Mouse (Mus musculus) cerebellum, adult 9-11 months (tissue): ENCODE measurements at regions not wholly inside any gene's neighbourhood (a gene's known extent, or its start where the extent isn't known, plus 50 kb on each side); places are given as distances from the start of the nearest gene placed in this dataset.

ENCODE experiments used
- DNase-seq: peaks from one replicate; pipeline ENCODE4 v3.0.0; 2022

DNA sequence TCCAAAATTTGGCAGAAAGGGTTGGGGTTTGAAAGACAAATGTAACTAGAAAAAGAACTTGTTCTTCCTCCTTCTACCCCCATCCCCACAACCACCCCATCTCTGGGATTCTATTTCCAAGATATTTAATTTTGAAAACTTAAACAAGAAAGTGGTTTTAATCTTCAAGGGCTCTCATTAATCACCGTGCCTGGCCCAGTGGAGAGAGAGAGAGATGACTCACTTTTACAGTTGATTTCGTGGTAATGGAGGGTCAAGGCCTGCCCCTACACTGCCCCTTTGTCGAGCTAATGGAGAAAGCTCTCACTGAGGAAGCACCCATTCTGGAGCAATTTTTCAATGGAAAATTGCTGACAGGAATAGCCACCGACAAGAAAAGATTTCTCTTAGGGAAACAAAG, 247.9 kb downstream of the Gm10260 start:
- no peak for DNase-seq

DNA sequence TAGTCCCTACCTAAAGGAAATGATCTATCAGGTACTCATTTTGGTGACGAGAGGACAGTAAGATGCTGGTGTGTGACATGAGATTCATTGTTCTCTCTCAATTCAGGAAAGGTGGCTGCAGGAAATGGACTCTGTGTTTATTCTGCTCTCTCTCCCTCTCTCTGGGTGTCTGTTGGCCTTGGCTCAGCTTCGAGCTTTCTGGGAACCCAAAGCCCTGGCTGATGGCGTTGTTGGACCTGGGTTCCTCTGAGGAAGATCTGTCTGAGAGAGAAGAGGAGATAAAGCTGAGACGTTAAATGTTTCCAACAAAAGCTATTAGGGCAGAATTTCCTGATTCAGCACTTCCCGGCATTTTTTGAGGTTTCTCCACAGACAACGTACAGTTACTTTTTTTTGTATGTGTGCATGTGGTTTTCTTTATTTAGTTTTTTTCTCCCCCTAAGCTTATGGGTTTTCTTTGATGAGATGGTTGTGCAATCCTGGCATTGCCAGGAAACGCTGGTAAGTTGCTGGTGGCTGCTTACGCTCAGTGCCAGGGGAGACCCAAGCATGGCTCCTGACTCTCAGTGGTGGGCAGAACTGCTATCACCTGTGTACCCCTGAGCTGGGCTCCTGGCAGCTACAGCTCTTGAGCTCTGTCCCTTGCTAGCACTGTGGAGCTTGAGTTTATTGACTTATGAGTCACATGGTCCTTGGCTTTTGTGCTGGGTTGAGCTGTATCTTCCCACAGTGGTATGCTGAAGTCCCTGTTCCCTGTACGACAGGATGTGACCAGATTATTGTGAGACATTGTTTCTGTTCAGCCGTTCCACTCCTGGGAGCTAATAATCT, 249.8 kb downstream of the Gm10260 start:
- DNase-seq = no peak

DNA sequence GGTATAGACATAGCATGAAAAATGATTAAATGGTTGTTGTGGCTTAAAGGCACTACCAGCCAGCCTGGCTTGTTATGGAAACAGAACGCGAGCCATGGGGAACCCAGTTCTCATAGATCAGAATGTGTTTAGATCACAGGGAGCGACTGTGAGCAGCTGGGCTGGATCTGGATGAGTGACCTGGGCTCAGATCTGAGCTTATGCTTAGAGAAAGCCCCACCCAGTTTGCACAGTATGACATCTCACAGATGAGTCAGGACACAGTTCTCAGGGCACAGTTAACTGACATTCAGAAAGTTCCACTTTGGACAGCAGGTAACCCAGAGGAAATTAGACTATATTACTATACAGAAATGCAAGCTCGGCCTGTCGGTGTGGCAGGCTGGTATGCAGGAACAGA, 255.5 kb downstream of the Gm10260 start:
- DNase-seq = no peak

DNA sequence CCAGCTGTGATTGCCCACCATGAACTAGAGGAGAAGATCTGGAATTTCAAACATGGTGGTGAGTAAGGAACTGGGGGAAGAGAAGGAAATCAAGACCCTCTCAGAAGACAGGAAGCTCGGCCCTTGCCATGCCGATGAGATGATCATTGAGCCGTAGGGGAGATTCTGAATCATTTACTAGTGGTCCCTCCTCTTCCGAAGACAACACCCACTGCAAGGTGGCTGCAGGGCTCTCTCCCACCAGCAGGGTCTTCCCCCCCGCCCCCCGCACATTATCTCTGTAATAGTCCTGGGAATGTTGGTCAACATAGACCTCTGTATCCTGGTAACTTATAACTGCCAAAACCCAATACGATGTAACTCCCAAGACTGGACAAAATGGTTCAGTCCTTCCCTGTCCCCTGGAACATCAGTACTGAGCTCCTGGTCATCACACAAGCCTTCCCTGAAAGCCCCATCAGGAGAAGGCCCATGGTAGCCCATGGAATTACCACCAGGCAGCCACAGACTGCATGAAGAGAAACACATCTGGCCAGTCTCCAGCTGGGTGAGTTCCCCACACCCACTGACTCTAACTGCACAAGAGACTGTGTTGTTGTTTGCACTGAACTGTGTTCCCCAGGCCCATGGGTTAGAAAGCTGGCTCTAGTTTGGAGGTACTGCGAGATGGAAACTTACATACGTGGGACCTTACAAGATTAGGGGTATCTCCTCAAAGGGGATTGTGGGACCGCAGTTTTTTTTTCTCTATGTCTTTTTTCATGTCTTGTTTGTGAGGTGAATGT, 256.3 kb downstream of the Gm10260 start:
- DNase-seq = no peak

DNA sequence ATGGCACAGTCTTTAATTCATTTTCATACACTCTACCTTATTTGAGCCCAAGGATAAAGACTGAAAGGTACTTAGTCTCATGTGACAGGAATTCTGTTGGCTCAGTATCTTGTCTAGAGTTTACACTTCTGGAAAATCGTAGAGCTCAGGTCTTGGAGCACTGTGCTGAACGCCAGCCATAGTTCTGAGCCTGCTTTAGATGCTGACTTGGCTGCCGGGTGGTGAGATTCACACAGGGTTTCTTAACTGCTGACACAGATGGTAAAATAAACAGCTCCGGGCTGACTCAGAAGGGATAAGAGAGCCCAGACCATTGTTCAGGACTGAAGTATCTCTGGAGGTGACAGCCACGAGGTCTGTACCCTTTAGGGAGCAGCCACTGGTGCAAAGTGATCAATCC, 257.0 kb downstream of the Gm10260 start:
- no peak for DNase-seq

DNA sequence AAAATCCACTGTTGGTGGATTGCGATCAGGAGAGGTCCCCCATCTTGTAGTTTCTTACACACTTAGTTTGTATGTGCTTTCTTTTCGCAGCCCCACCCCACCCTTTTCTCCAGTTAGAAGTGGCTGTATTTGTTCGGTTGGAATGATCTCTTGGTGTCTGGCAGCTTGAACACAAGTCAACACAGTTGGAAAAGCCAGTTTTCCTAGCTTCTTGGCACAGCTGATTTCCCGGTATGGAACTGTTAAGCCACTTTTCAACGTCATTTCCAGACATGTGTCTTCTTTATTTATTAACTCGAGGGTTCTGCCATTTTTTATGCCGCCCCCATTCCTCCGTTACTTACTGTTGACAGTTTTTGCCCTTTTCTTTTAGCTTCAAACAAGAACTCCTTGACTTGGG, 259.2 kb downstream of the Enc1 start:
- DNase-seq = no peak

DNA sequence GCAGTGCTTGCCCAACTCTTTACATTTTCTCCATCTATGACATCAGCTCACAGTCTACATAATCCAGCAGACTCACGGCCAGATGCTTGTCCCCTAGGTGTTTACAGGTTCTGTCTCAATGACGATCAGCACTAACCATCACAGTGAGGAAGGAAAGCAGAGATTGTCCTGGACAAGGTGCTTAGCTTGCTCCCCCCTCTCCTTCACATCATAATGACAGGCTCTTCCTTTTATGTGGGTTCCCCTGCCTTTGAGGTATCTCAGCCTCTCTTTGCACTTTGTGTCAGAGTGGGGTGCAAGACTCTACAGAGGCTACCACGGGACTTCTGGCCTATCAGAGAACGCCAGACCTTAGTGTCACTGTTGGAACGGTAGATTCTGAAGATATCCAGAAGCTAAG, 258.1 kb downstream of the Enc1 start:
- DNase-seq = no peak

DNA sequence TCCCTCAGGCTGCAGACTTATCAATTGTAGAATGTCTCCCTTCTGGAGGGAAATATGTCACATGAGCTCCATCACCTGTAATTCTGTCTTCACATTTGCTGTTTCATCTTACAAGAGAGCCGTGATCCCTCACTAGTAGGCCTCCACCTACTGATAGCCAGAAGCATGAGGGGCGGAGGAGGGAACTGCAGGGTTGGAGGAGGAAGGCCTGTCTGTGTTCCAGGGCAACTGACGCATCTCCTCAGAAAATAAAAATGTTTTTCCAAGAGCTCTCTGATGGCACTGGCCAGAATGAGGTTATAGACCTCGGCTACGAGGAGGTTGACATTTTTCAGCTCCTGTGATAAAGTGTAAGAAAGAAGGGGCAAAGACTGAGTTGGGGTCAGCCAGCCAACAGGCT, 257.0 kb downstream of the Enc1 start:
- no peak for DNase-seq

DNA sequence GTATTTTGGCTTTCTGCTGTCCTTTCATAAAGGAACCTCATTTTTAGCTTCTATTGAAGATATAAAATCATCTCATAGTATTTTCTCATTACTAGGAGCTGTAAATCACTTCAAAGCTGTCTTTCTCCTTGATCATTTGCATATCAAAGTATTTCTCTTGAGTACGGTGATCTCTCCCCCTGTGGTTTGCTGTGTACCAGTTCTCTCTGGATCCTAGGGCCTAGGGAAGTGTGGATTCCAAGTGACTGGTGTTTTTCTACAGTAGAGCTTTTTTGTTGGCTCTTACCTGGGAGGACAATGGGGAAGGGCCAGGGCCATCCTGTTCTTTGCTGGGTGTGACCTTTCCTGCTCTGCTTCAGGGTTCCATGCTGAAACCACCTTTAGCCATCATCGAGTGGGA, 253.9 kb downstream of the Enc1 start:
- DNase-seq = no peak

DNA sequence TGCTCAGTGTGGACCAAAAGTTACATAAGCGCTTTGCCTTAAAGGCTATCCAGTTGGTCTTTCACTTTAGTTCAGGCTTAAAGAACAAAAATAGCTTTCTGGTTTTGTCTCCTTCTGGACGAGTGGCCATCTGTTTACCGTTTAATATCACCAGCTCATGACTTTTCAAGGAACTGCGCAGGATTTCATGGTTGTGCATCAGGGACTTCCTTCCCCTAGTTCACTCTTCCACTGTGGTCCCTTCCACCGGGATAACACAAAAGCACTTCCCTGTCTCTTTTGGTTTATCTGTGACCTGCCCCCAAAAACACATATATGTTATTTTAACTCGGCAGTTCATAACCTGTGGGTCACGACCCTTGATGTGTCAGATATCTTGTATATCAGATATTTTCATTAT, 252.9 kb downstream of the Enc1 start:
- no peak for DNase-seq

DNA sequence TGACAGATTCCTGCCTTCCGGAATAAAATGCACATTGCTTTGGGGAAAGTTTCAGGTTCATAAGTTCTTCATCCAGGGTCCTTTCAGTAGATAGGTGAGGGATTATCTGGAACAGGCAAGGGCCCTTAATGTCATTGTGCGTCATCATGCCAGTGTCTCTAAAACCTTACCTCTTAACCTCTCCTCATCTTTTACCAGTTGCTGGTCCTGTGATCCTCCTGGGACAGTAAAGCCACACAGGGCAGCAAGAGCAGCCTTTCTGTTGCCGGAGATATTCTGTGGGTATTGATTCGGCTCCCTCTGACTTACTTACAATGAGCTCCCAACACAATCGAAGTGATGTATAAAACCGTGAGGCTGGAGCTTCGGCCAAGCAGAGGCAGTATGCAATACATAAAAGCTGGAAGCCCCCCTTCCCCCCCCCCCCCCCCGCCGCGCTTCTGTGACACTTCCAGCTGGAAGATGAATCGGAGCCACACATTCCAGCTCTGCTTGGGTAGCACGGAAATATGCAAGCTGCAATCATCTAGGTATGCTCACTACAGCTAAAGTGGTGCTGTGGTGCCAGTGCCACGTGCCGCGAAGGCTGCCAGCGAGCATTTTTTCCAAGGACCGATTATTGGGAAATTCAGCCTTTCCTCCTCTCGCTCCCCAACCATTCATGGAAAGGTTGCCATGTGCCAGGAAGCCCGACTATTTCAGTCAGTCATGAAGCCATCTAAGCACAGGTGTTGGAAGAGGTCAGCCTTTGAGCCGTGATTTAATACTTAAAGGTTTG, 252.2 kb downstream of the Enc1 start:
- DNase-seq = no peak

DNA sequence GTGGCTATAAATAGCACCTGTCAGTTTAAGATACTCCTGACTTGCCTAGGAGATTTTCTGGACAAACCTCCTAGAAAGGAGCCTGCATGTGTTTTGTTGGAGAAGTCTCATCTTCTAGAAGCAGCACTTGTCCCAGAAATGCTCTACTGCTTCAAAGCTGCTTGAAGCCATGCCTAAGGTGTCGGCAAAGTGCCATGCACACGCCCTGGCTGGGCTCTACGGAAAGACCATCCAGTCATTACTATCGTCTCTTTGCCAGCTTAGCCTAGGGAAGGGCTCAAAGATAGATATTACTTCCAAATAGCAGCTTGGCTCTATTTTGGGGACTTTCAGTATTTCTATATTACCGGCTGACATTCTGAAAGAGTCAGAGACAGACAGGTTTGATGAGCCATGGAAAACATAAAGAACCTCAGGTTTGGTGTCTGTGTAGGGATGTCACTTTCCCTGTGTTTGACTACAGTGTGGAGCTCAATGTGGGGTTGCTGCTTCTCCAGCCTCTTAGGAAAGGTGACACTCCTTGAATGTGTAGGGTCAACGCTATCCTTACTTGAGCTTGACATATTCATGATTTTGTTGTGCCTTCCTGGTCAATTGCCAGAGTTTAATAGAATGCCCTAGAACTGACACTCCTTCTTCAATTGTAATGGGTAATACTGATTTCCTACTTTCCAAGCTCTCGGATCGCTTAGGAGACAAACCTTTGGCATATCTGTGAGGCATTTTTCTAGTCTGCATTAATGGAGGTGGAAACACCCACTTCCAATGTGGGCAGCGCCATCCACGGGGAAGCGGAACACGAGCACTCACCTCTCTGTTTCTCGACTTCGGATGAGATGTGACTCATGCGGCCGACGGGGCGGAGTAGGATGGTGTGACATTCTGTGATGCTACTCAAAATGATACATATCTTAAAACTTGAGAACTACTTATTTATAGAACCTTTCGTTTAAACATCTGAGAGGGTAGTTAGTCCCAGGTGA, 251.3 kb downstream of the Enc1 start:
- DNase-seq = no peak

DNA sequence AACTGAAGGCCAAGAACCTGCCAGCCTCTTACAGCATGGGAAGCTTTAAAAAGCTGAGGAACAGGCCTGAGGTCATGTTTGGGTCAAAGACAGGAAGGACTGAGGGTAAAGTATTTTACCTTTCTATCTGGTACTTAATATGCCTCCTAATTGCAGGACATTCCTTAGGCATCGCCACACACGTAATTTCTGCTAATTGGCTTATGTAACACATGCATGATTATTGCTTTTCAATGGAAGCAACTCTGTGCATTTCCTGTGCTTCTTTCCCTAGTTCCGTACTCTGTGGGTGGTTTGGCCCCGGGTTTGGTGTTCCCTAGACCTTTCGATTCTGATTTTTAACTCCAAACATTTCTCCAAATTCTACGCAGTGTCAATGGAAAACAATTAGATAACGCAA, 249.2 kb downstream of the Enc1 start:
- DNase-seq = no peak

DNA sequence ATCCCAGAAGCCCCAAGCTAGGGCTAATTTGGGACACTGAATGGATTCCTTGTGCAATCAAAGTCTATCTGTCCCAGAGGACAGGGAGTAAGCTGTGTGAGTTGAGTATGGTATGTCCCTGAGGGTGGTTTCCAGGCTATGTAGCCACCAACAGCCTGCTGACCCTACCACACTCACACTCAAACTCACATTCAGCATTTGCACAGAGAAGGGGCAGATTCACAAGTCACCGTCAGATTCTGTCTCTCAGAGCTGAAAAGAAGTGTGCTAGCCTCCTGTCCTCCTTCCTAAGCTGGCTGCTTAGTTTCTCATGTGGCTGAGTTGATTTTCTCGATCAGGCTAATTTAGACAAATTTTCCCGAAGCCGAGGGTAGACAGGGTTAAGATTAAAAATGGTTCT, 248.8 kb downstream of the Enc1 start:
- DNase-seq = no peak

DNA sequence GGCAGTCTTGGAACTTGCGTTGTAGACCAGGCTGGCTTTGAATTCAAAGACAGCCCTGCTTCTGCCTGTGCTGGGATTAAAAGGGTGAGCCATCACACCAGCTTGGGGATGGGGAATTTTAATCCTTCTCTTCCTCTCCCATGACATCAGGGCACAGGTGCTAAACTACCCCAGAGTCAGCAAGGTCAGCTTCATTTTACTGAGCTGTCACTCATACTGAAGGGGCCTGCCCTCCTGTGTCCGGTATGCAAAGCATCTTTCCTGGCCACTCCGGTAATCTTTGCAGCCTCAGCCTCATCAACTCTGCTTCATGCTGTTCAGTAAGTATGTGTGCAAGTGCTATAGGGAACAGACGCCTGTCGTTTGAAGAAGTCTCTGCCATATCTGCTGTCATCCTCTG, 248.1 kb downstream of the Enc1 start:
- no peak for DNase-seq

DNA sequence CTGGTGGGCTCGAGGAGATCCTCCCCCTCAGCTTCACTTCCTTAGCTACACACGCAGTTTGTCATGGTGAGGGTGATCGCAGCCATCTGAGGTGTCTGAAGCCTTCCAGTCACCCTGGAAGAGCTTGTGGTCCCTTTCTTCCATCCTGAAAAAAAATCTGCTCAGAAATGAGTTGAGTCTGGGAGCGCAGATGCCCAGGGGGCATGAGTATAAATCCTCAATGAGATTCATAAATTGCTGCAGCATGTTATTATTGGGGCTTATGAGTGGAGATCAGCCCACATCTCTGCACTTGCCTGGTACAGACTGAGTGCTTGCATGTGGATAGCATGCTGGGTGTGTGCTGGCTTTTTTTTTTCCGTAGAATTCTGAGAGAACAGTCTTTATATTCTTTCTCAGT, 247.6 kb downstream of the Enc1 start:
- no peak for DNase-seq

DNA sequence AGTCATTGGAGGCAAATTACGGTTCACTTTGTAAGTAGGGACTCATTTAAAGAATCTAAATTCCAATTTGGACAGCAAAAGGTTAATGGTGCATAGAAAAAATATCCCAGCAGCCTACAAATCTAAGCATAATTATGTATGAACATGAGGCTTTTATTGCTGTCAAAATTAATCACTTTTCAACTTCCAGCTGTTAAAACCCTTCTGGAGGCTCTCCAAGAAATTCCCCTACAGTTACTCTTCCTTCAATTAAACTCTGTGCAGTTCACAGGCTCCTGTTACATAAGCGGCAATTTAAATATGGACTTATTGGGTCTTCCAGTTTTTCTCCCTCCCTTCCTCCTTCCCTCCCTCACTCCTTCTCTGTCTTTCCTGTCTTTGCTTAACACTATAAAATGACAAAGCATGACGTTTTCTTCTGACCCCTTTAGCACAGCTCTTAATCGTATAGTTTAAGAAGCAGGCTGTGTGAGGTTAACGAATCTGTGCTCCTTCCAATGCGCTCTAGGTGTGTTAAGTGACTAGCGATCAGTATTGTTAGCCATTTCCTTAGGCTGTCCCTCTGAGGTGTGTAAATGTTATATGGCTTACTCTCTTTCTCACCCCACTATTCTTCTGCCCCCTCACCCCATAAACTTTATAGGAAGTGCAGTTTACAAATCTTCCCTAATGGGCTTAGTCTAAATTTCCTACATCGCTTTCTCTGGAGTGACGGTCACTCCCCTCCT, 247.0 kb downstream of the Enc1 start:
- no peak for DNase-seq

DNA sequence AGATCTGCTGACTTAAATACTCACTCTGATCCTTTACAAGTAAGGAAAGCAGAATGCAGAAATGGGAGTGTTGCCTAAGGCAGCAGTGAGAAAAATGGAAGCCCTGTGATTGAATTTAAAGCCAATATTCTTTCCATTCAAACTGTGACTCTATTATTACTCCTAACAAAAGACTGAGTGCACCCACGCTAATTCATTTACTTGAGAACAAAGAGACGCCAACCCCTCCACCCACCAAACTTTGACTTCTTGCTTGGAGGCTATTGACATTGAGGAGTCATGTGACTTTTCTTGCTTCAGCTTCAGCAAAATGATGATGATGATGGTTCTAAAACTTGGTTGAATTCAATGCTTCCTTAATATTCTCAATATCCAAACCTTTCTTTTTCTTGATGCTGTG, 245.6 kb downstream of the Enc1 start:
- DNase-seq = no peak

DNA sequence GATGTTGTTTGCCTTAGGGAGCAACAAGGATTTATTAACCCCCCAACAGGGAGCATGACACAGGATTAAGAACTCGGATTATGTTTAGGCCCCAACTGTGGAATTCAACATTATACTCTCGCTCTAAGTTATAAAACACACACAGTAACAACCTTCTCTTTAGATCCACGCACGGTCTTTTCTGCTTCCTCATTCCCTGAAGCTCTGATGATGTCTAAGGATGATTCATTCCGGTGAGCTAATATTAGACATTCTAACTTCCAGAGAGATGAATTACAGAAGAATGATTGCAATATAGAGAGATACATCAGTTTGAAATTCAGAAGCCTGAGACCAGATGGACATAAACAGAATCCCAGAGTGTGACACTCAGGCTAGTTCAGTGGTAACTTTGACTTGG, 245.0 kb downstream of the Enc1 start:
- no peak for DNase-seq

DNA sequence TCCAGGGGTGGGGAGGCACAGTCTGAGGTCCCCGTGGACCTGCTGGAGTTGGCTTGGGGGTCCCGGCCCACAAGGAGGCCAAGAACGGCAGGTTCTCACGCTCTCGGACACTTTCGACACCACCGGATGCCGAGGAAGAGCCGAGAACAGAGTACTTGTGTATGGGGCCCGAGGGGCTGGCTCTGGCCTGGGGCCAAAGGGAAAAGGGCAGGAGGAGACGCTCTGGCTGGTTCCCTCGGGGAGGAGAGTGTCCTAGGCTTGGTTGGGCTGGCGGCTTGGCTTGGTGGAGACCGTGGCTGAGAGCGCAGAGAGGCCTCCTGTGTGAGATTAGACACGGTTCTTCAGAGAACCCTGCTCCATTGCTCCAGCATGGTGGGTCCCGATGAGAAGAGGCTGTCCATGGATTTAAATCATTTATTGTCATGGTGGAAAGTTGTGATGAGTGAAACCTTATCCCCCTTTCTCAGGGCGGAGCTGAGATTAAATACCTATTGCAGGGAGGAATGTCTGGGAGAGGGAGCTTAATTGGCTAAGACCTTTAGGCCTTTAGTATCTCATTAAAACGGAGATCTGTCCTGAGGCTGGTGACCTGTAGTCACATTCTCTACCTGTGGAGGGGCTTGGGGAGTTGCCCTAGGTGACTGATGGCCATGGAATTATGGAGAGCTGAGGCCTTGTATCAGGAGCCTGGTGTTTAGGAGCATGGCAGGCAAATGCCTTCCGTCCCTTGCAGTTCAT, 244.1 kb downstream of the Enc1 start:
- DNase-seq = no peak

DNA sequence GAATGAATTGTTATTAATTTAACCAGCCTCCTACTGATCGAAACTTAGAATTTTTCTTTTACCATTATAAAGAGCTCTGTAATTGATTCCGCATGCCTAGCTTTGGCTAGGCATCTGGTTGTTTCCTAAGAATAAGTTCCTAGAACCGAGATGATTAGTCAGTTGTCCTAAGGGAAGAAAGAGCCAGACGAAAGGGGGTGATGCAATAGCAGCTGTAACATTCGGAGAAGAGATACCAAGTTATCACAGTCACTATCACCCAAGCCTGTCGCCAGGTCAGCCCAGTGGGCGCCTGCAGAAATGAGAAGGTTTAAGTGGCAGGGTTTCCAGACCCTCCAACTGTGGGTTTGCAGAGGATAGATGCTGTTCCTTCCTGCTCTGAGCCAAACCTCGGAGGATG, 242.8 kb downstream of the Enc1 start:
- no peak for DNase-seq
